Mouse (Mus musculus) cerebellum, postnatal 14 days (tissue): Measurements from ENCODE around the gene Slc12a4.

Experiments
- DNase-seq, 2 experiments: peaks; one replicate each; pipeline ENCODE4 v3.0.0; 2021; ENCODE audit warnings: mixed read lengths in 2 of 2

The Slc12a4 gene

DNA sequence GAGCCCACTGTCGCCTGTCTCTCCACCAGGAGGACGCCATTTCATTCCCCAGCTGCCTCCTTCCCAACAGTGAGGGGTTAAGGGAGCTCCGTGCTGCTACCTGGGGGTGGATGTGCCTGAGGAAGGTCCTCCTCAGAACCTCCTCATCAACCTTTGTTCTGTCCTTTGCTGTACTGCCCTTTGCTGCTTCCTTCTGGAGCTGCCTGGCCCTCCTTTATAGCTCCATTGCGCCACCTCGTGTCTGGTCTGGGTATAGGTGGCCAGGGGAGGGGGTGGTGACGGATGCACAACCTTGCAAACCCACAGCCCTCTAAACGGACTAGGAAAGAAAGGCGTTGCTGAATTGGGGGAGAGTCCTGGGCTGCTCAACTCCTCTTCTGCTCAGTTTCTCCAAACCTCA, 35.3 kb downstream of the Slc12a4 start:
- DNase-seq = peak; percentile 92 to 98

DNA sequence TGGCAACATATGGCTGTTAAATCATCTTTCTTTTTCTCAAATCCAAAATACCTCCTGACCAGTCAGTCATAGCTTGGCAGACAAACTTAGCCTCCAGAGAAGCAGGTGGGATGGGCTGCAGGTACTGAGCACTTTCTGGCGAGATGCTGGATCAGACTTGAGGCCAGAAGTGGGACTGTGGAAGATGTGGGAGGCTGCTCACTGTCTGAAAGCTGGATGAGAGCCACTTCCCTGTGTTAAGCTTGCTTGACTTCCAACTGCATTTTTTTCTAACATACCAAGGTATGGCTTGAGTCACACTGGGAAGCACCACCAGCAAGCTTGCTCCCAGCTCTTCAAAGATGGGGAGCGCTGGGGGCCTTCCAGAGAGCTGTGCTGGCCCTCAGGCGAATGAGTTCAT, 40.8 kb downstream of the Slc12a4 start:
- DNase-seq = no peak

GRCm38 (mm10) chr8:105919390-105919789, 46.5 kb downstream of the Slc12a4 start:
- DNase-seq = no peak

GRCm38 (mm10) chr8:105900941-105901616, 64.8 kb downstream of the Slc12a4 start:
- DNase-seq = no peak

- DNase-seq = peak; percentile 95 to 98
Observed at GRCm38 (mm10) chr8:105900180-105900940, 65.5 kb downstream of the Slc12a4 start, which contains the start of gene Pskh1. Gene Pskh1, plus strand, starts transcription at chr8:105900441.

GRCm38 (mm10) chr8:105897801-105898480, 68.0 kb downstream of the Slc12a4 start:
- no peak for DNase-seq
